Mouse (Mus musculus): ENCODE data around the gene Pdk1.
"Not testable (repeated sequence)": the region's sequence is repeated elsewhere in the genome, so short reads cannot be mapped to it uniquely, and the experiment has no call there.

Gene Pdk1

GRCm38 (mm10) chr2:71874836-71875235 lies 1.8 kb downstream of the Pdk1 start:
- DNase-seq, result no peak

- DNase-seq, result no peak
Observed at GRCm38 (mm10) chr2:71877865-71878264, 4.8 kb downstream of the Pdk1 start.

GRCm38 (mm10) chr2:71878441-71878840 lies 5.4 kb downstream of the Pdk1 start:
- DNase-seq, result no peak

- DNase-seq, result no peak
Observed at GRCm38 (mm10) chr2:71878943-71879342, 5.9 kb downstream of the Pdk1 start.

GRCm38 (mm10) chr2:71882914-71883651 lies 10.1 kb downstream of the Pdk1 start:
- peak in 1 of 2 experiments; percentile 68 for DNase-seq

- DNase-seq, result no peak
Observed at GRCm38 (mm10) chr2:71887269-71887668, 14.2 kb downstream of the Pdk1 start.

- no peak for DNase-seq
Observed at GRCm38 (mm10) chr2:71888437-71888836, 15.4 kb downstream of the Pdk1 start.

- no peak for DNase-seq
Observed at GRCm38 (mm10) chr2:71891536-71891935, 18.5 kb downstream of the Pdk1 start.

- DNase-seq, result peak; percentile 38 to 56
Observed at GRCm38 (mm10) chr2:71892741-71893349, 19.8 kb downstream of the Pdk1 start.

GRCm38 (mm10) chr2:71895596-71896286 lies 22.7 kb downstream of the Pdk1 start:
- DNase-seq, result peak; percentile 12 to 28

- no peak for DNase-seq
Observed at GRCm38 (mm10) chr2:71897420-71897819, 24.4 kb downstream of the Pdk1 start.

GRCm38 (mm10) chr2:71898335-71898856 lies 25.4 kb downstream of the Pdk1 start:
- DNase-seq, result peak in 1 of 2 experiments; percentile 19

GRCm38 (mm10) chr2:71899886-71900285 lies 26.9 kb downstream of the Pdk1 start:
- DNase-seq, result no peak

GRCm38 (mm10) chr2:71905154-71905553 lies 32.1 kb downstream of the Pdk1 start:
- no peak for DNase-seq

- not testable (repeated sequence) for DNase-seq
Observed at GRCm38 (mm10) chr2:71906356-71906755, 33.3 kb downstream of the Pdk1 start.

- no peak for DNase-seq
Observed at GRCm38 (mm10) chr2:71913911-71914310, 40.9 kb downstream of the Pdk1 start.

- no peak for DNase-seq
Observed at GRCm38 (mm10) chr2:71919227-71919647, 46.2 kb downstream of the Pdk1 start.

- not testable (repeated sequence) for DNase-seq
Observed at GRCm38 (mm10) chr2:71924931-71925330, 51.9 kb downstream of the Pdk1 start.

GRCm38 (mm10) chr2:71934046-71934445 lies 61.0 kb downstream of the Pdk1 start:
- DNase-seq, result no peak

GRCm38 (mm10) chr2:71936711-71937110 lies 63.7 kb downstream of the Pdk1 start:
- DNase-seq, result no peak

GRCm38 (mm10) chr2:71937649-71938308 lies 64.8 kb downstream of the Pdk1 start:
- no peak for DNase-seq

GRCm38 (mm10) chr2:71938716-71939393 lies 65.8 kb downstream of the Pdk1 start:
- DNase-seq, result no peak

All from lung, adult 18-20 months (tissue).